Mouse (Mus musculus): Measurements from ENCODE around the gene Spp2.

Spp2 gene

GRCm38 (mm10) chr1:88468335-88468734 is 61.6 kb downstream of the Spp2 start:
- no peak for DNase-seq (ENCODE audit: low spot score)

- DNase-seq (ENCODE audit: low spot score): no peak
Measured at GRCm38 (mm10) chr1:88469746-88470145, 63.0 kb downstream of the Spp2 start.

- DNase-seq (ENCODE audit: low spot score): no peak
Measured at GRCm38 (mm10) chr1:88472258-88472657, 65.5 kb downstream of the Spp2 start.

- DNase-seq (ENCODE audit: low spot score): no peak
Measured at GRCm38 (mm10) chr1:88473899-88474298, 67.1 kb downstream of the Spp2 start.

GRCm38 (mm10) chr1:88474598-88474997 is 67.8 kb downstream of the Spp2 start:
- no peak for DNase-seq (ENCODE audit: low spot score)

GRCm38 (mm10) chr1:88475502-88475953 is 68.8 kb downstream of the Spp2 start:
- no peak for DNase-seq (ENCODE audit: low spot score)
